Mouse (Mus musculus) ovary, adult 10 weeks (tissue): ENCODE results near the gene Scn11a. TPM values are rescaled to one million over a fixed set of nuclear protein-coding genes. Genes with fewer than 3 reads are reported as not detected.

ENCODE experiments used
- polyA plus RNA-seq: library from polyadenylated mRNA; stranded (reverse); fragments of 350-450 nt; fragmentation: Illumina TruSeq; extraction: RNeasy Lipid Tissue Mini Kit (QIAGEN cat#74804); gene quantifications from one replicate; pipeline ENCODE4 v1.2.3, GENCODE M21; 2014

The Scn11a gene
- not detected for polyA plus RNA-seq

GRCm38 (mm10) chr9:119825297-119825696, at the start of gene Scn11a:
Scn11a (minus strand) TSS chr9:119825456.

DNA sequence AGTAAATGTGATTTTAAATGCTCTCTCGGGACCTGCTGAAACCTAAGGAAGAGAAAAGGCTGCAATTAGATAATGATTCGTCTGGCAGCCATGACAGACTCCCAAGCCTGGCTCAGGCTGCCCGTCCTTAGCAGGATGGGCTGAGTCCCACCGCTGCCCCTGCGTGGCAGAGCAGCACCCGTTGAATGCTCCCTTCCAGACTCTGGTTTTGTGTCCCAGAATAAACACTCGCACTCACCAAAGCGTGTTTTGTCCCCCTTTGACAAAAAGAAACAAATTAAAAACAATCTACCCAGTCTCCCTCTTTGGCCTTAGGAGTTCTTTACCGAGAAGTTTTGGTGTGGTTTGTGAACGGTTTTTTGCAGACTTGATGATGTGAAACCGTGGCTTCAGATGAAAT, 106.0 kb downstream of the Scn11a start, which contains the start of gene Scn10a:
Gene Scn10a, minus strand, starts transcription at position 101 of the 400 bp plus-strand sequence.

Other genes starting within 250 kb of the Scn11a start
- 0.11 TPM for gene Scn5a, start 246.4 kb downstream of the Scn11a start, polyA plus RNA-seq
- 0.26 TPM for gene Scn10a, start 106.1 kb downstream of the Scn11a start, polyA plus RNA-seq
- 79.1 TPM for gene Wdr48, start 69.4 kb upstream of the Scn11a start, polyA plus RNA-seq
- 3.8 TPM for gene Gorasp1, start 112.1 kb upstream of the Scn11a start, polyA plus RNA-seq
- 0.37 TPM for gene Ttc21a, start 112.2 kb upstream of the Scn11a start, polyA plus RNA-seq
- gene Csrnp1, start 159.2 kb upstream of the Scn11a start, polyA plus RNA-seq = not detected
- gene Xirp1, start 198.1 kb upstream of the Scn11a start, polyA plus RNA-seq = not detected
- gene Cx3cr1, start 244.4 kb upstream of the Scn11a start, polyA plus RNA-seq = 10.5 TPM